Mouse (Mus musculus): ENCODE results near the gene Apba2.
A peak's percentile ranks its signal among the peaks of the same experiment; 100 is the strongest.

Gene Apba2

GRCm38 (mm10) chr7:64659328-64659727, 157.8 kb downstream of the Apba2 start:
- no peak for DNase-seq (ENCODE audit: low read depth)

DNA sequence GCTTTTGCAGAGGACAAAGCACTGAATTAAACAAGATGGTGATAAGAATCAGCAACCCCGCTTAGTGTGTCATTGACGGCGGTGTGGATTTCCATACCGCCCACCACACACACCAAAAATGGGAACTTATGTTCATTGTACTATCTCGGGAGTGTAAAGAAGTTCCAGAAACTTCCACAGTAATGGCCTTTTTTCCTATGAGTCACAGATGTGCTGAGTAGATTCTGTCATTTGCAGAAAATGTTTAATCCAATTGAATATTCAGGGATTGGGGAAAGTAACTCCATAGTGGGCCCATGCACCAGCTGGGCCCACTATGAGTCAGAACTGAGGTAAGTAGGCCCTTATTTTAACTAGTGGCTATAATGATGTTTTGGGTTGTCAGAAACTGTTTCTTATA, 161.0 kb downstream of the Apba2 start:
- no peak for DNase-seq (ENCODE audit: low read depth)

- DNase-seq (ENCODE audit: low read depth): no peak
Observed at GRCm38 (mm10) chr7:64663600-64663999, 162.1 kb downstream of the Apba2 start.

DNA sequence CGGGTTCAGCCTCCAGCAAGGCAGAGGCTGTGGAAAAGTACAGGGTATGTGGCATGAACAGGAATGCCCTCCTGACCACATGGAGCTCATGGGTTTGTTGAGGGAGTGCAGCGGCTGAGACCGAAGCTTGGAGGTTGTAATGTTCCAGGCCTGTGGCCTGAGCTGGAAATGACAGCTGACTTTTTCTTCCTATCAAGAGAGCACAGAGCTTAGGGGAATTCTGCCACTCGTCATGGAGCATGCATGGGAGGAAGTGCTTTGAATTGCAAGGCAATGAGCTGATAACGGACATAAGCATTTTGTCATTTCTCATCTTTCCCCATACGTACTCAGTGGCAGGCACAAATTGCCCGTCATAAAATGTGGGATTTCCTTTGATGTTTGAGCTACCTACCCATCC, 163.6 kb downstream of the Apba2 start:
- no peak for DNase-seq (ENCODE audit: low read depth)

DNA sequence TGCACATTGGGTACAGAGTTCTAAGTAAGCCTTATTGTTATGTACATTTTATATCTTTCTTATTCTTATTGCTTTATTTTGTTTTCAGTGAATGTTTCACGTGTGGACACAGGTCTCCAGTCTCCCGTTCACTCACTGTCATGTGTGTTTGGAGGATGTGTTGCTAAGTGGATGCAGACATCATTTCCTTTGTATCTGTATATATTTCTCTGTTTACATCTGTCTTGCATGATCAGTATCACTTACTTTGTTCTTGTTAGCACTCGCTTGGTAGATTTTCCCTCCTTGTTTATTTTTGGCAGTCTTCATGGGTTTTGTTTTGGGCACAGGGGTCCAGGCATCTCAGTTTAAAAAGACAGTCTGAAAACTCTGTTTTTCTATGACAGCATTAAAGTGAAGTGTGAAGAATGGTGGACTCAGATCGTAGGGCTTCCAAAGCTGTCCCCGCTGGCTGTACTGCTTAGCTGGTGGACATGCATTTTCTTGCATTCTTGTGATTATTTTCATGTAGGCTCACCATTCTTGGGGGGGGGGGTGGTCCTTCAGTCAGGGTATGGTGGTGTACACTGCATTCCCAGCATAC, 164.3 kb downstream of the Apba2 start:
- no peak for DNase-seq (ENCODE audit: low read depth)

DNA sequence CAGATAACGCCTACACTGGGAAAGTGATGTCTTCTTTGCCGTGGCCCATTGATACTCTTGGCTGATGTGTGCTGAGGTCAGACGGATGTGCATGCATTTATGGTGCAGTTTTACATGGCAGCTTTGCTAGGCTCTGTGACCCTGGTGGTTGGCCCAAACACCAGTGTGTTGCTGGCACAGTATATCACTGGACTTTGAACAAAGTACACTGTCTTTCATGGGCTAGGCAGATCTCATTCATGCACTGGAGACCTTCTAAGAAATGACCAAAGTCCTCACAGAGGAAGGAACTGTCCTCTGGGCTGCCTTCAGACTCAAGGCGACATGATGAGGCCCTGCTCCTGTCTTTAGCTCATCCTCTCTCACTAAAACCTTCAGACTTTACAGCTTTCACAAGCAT, 166.5 kb downstream of the Apba2 start:
- DNase-seq (ENCODE audit: low read depth): no peak

GRCm38 (mm10) chr7:64679771-64680479, 178.4 kb downstream of the Apba2 start:
- DNase-seq (ENCODE audit: low read depth): no peak

GRCm38 (mm10) chr7:64684893-64685292, 183.4 kb downstream of the Apba2 start:
- no peak for DNase-seq (ENCODE audit: low read depth)

- DNase-seq (ENCODE audit: low read depth): no peak
Observed at GRCm38 (mm10) chr7:64688115-64688817, 186.8 kb downstream of the Apba2 start.

- no peak for DNase-seq (ENCODE audit: low read depth)
Observed at GRCm38 (mm10) chr7:64691831-64692230, 190.3 kb downstream of the Apba2 start.

DNA sequence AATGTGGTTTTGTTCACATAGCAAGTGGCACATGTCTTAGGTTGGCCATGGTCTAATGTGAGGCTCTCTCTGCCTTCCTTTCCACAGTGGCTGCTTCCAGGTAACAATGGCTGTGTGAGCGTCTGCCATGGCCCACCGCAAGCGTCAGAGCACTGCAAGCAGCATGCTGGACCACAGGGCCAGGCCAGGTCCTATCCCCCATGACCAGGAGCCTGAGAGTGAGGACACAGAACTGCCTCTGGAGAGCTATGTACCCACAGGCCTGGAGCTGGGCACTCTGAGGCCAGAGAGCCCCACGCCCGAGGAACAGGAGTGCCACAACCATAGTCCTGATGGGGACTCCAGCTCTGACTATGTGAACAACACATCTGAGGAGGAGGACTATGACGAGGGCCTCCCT, 193.4 kb downstream of the Apba2 start:
- no peak for DNase-seq (ENCODE audit: low read depth)

DNA sequence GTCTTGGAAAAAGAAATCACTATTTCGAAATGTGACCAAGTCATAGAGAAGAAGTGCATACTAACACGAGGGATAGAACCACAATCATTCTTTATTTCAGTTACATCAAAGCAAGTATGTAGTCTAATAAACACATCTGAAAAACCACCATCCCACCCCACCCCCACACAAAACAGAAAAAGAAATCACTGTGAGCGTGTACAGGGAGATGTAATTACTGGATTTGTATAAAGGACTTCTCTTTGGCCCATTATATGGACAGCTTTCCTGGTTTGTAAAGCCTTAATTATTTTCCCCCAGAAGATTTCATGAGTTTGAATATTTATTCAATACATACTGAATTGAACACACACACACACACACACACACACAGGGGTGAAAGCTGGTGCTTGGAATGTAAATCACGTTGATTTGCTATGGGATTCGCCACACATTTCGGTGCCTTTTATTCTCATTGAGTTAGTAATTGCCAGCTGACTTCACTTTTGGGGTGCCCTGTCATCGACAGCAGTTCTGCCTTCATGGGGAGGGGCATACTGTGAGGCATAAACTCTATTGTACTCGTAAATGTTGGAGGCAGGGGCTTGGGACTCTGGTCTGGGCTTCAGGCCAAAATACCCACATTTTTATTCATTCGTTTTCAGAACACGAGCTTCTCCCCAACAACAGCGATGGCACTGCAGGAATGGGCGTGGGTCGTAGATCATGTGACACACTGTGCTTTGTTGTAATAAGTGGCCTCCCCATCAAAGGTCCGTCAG, 195.2 kb downstream of the Apba2 start:
- no peak for DNase-seq (ENCODE audit: low read depth)

- no peak for DNase-seq (ENCODE audit: low read depth)
Observed at GRCm38 (mm10) chr7:64697791-64698337, 196.4 kb downstream of the Apba2 start.

DNA sequence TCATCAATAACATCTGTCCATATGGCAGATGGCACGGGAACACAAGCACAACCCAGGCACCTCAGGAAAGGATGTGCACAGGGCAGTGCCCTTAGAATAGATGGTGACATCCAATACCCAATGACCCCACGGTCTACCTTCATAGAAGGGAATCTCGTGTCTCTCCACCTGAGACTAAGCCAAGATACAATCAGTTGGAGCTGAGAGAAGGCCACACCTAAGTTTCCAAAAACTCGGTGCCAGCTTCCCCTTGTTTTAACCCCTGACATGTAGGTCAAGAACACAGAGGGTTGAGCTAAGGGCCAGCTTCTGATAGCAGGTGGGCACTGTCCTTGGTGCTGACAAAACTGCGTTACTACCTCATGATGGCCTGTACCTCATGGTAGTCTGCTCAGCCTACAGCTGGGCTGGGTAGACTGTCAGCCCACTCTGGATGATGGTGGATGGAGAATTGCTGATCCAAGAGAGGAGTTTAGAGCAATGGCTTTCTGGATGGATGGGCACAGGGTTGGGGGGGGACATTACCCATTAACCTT, 202.6 kb downstream of the Apba2 start:
- peak; percentile 2 for DNase-seq (ENCODE audit: low read depth)

GRCm38 (mm10) chr7:64708176-64708575, 206.7 kb downstream of the Apba2 start:
- DNase-seq (ENCODE audit: low read depth): no peak

GRCm38 (mm10) chr7:64709520-64710262, 208.2 kb downstream of the Apba2 start:
- no peak for DNase-seq (ENCODE audit: low read depth)

DNA sequence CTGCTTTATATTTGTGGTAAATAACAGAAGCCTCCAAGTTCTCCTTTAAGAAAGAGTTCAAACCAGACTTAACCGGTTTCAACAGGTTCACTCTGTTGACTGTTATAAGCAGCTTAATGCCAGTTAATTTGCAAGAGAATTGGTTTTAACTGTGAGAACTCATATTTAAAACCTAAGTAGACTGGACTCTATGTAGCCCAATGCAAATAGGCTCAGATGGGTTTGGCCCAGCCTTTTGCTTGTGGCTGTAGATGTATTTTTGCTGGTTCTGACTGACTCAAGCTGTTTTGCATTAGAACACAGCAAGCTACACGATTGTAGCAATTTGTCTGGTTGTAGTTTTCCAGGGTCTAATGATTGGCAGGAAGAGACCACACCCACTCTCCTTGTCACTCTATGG, 214.8 kb downstream of the Apba2 start:
- no peak for DNase-seq (ENCODE audit: low read depth)

- DNase-seq (ENCODE audit: low read depth): no peak
Observed at GRCm38 (mm10) chr7:64723313-64723712, 221.8 kb downstream of the Apba2 start.

DNA sequence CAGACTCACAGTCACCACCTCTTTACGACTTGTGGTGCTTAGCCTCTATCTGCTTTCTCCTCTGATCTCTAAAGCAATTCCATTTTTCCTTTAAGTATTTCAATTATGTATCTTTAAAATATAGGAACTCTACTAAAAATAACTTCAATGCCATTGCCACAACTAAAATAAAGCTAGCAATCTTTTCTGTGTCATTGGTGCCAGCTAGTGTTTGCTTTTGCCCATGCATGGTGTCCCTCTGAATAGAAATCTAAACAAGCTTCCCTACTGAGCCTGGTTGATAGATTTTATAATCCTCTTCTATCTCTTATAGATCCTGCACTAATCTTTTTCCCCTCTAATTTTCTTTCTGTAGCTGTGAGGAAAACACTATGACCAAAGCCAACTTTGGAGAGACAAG, 222.9 kb downstream of the Apba2 start:
- no peak for DNase-seq (ENCODE audit: low read depth)

- no peak for DNase-seq (ENCODE audit: low read depth)
Observed at GRCm38 (mm10) chr7:64725967-64726695, 224.6 kb downstream of the Apba2 start.

- no peak for DNase-seq (ENCODE audit: low read depth)
Observed at GRCm38 (mm10) chr7:64728181-64728591, 226.7 kb downstream of the Apba2 start.

Data from 416B (cell line).